Mouse (Mus musculus): ENCODE measurements around the gene Pygb. TPM values are rescaled to one million over a fixed set of nuclear protein-coding genes. Genes with fewer than 3 reads are reported as not detected.

Gene Pygb
- polyA plus RNA-seq, 1 experiment from 2014 or later = 95.6 TPM

DNA sequence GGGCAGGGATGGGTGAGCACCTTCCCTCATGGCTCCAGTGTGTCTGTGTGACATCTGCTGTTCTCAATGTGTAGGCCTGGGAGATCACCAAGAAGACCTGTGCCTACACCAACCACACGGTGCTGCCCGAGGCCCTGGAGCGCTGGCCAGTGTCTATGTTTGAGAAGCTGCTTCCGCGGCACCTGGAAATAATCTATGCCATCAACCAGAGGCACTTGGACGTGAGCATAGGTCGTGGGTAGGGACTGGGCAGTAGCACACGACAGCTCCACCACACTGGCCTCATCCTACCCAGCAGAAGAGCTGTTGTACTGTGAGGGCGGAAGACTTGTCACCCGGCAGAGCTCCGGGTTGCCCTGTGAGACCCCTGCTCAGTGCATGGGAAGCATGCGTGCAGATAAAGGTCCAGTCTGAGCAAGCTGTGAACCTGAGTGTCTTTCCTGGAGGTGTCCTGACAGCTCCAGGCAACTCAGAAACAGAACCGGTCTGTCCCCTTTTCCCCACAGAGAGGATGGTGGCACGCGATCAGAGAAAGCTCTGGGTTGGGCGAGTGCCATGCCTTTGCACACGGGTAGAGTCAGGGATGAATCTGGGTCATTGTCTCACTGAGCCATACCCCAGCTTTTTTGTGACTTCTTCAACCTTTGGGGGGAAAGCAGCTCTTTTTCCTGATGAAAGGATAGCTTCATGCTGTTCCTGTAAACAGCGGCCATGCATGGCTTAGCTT is 30.3 kb downstream of the Pygb start:
- H3K4me3 ChIP-seq (ENCODE audit: low read length) = no peak overlapping the region
- H3K9ac ChIP-seq (replicated peaks; ENCODE audit: low read length) = no peak overlapping the region
- peaks cover 82% of the 10 kb centered on the region for H3K36me3 ChIP-seq (ENCODE audit: insufficient read depth, low read length)
- H3K27me3 ChIP-seq (ENCODE audit: insufficient read depth, low read length) = no peaks in the 10 kb centered on the region
- H3K4me2 ChIP-seq (replicated peaks; ENCODE audit: low read depth, low read length) = no peak overlapping the region
- H3K27ac ChIP-seq (ENCODE audit: low read length) = no peak overlapping the region
- no peaks in the 10 kb centered on the region for H3K9me3 ChIP-seq (ENCODE audit: low read length)
- no peak for ATAC-seq (ENCODE audit: low FRiP score, low TSS enrichment)
- 94% methylated on average over 18 of the region's 18 CpGs for WGBS
- no peaks in the 10 kb centered on the region for H3K4me1 ChIP-seq (ENCODE audit: insufficient read depth, low read length)

DNA sequence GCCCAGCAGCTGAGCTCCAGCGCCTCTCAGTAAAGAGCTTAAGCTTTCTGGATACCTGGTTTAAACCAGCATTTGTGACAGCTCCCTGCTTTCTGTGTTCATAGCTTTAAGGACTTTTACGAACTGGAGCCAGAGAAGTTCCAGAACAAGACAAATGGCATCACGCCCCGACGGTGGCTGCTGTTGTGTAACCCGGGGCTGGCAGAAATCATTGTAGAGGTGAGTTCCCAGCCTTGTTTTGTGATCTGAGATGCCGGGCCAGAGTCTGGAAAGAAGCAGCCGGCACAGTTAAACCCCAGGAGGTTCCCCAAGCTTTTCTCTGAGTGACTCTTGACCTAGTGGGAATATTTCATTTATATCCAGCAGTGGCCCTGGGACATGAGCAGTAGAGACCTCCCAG is 32.2 kb downstream of the Pygb start:
- Histone ChIP-seq H3K9me3 (ENCODE audit: low read length) (no peaks in the 10 kb centered on the region), H3K9ac (replicated peaks; ENCODE audit: low read length) (no peak overlapping the region), H3K27ac (ENCODE audit: low read length) (no peak overlapping the region), H3K4me3 (ENCODE audit: low read length) (no peak overlapping the region), H3K27me3 (ENCODE audit: insufficient read depth, low read length) (no peaks in the 10 kb centered on the region), H3K36me3 (ENCODE audit: insufficient read depth, low read length) (peaks cover 80% of the 10 kb centered on the region), H3K4me1 (ENCODE audit: insufficient read depth, low read length) (no peaks in the 10 kb centered on the region), H3K4me2 (replicated peaks; ENCODE audit: low read depth, low read length) (no peak overlapping the region)
- 80% methylated on average over 8 of the region's 8 CpGs for WGBS
- no peak for ATAC-seq (ENCODE audit: low FRiP score, low TSS enrichment)

DNA sequence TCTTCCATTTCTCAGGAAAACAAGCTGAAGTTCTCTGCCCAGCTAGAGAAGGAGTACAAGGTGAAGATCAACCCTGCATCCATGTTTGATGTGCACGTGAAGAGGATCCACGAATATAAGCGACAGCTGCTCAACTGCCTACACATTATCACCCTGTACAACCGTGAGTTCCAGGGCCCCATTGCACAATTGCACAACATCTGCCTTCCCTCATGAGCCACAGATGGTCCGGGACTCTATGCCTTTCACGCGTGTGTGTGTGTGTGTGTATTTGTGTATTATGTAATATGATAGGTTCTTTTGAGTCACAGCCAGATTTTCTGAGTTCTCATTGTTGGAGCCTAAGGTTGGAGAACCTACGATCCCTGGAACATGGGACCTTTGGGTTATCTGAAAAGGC is 34.2 kb downstream of the Pygb start:
- no peaks in the 10 kb centered on the region for H3K4me1 ChIP-seq (ENCODE audit: insufficient read depth, low read length)

DNA sequence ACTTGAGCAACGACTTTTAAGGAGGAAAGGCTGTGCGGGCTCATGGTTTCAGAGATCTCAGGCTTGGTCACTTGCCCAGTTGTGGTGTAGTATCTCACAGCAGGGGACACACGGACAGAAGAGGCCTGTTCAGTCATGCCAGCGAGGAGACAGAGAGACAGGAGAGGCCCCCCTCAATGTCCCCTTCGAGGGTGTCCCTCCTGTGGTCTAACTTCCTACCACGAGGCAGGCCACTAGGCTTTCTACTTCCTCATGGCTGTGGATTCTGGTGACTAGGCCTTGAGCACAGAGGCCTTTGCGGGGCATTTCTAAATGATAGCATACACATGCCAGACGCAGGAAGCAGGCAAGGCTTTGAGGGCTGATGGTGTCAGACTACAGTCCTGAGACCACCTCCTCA is 36.5 kb downstream of the Pygb start:
- Histone ChIP-seq H3K27ac (ENCODE audit: low read length) (no peak overlapping the region), H3K4me2 (replicated peaks; ENCODE audit: low read depth, low read length) (no peak overlapping the region), H3K9me3 (ENCODE audit: low read length) (no peaks in the 10 kb centered on the region), H3K4me1 (ENCODE audit: insufficient read depth, low read length) (no peaks in the 10 kb centered on the region), H3K4me3 (ENCODE audit: low read length) (no peak overlapping the region), H3K9ac (replicated peaks; ENCODE audit: low read length) (no peak overlapping the region), H3K36me3 (ENCODE audit: insufficient read depth, low read length) (peaks cover 68% of the 10 kb centered on the region), H3K27me3 (ENCODE audit: insufficient read depth, low read length) (no peaks in the 10 kb centered on the region)
- WGBS = 88% methylated on average over 8 of the region's 8 CpGs
- ATAC-seq (ENCODE audit: low FRiP score, low TSS enrichment) = no peak

More for the DNA sequence above, 34.2 kb downstream of the Pygb start:
- peaks cover 77% of the 10 kb centered on the region for H3K36me3 ChIP-seq (ENCODE audit: insufficient read depth, low read length)
- no peak overlapping the region for H3K4me3 ChIP-seq (ENCODE audit: low read length)
- no peaks in the 10 kb centered on the region for H3K9me3 ChIP-seq (ENCODE audit: low read length)
- no peak overlapping the region for H3K27ac ChIP-seq (ENCODE audit: low read length)
- no peak overlapping the region for H3K4me2 ChIP-seq (replicated peaks; ENCODE audit: low read depth, low read length)
- no peak overlapping the region for H3K9ac ChIP-seq (replicated peaks; ENCODE audit: low read length)
- WGBS = 93% methylated on average over 8 of the region's 8 CpGs
- ATAC-seq (ENCODE audit: low FRiP score, low TSS enrichment) = no peak
- no peaks in the 10 kb centered on the region for H3K27me3 ChIP-seq (ENCODE audit: insufficient read depth, low read length)

DNA sequence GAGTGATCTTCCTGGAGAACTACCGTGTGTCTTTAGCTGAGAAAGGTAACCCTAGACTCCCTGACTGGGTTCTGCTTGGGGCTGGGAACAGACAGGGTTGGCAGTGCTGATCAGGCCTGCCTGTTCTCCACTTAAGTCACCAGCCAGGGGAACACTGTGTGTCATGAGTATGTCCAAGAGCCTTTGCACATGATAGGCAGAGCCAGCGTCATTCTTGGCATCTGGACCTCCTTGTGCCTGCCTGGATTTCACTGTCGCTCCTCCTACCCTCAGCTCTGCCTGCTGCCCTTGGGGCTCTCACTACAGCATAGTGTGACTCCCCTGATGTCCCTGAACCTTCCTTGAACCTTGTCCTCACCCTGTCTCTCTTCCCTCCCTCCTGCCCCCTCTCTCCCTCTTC is 39.9 kb downstream of the Pygb start:
- Histone ChIP-seq H3K27ac (ENCODE audit: low read length) (no peak overlapping the region), H3K9ac (replicated peaks; ENCODE audit: low read length) (no peak overlapping the region), H3K4me2 (replicated peaks; ENCODE audit: low read depth, low read length) (no peak overlapping the region), H3K4me3 (ENCODE audit: low read length) (no peak overlapping the region), H3K4me1 (ENCODE audit: insufficient read depth, low read length) (no peaks in the 10 kb centered on the region), H3K36me3 (ENCODE audit: insufficient read depth, low read length) (peaks cover 72% of the 10 kb centered on the region), H3K27me3 (ENCODE audit: insufficient read depth, low read length) (no peaks in the 10 kb centered on the region), H3K9me3 (ENCODE audit: low read length) (no peaks in the 10 kb centered on the region)
- WGBS = 88% methylated on average over 3 of the region's 3 CpGs
- no peak for ATAC-seq (ENCODE audit: low FRiP score, low TSS enrichment)

DNA sequence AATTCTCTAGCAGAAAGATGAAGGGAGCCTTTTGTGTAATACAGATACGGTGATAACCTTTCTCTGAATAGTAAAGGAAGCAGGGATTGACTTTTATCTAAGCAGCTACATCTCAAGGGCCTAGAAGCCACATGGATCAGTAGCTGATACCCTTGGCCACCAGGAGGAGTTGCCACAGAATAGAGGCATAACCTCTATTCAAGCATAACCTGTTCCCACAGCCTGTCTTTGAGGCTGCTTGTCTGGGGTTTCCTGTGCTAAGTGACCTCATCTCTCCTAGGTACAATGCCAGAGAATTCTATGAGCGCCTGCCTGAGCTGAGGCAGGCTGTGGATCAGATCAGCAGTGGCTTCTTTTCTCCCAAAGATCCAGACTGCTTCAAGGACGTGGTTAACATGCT is 41.6 kb downstream of the Pygb start:
- no peak overlapping the region for H3K27ac ChIP-seq (ENCODE audit: low read length)
- no peaks in the 10 kb centered on the region for H3K9me3 ChIP-seq (ENCODE audit: low read length)
- H3K4me3 ChIP-seq (ENCODE audit: low read length) = no peak overlapping the region
- H3K27me3 ChIP-seq (ENCODE audit: insufficient read depth, low read length) = no peaks in the 10 kb centered on the region
- no peak for ATAC-seq (ENCODE audit: low FRiP score, low TSS enrichment)
- H3K4me2 ChIP-seq (replicated peaks; ENCODE audit: low read depth, low read length) = no peak overlapping the region
- no peak overlapping the region for H3K9ac ChIP-seq (replicated peaks; ENCODE audit: low read length)
- 85% methylated on average over 3 of the region's 3 CpGs for WGBS
- peaks cover 78% of the 10 kb centered on the region for H3K36me3 ChIP-seq (ENCODE audit: insufficient read depth, low read length)
- no peaks in the 10 kb centered on the region for H3K4me1 ChIP-seq (ENCODE audit: insufficient read depth, low read length)

DNA sequence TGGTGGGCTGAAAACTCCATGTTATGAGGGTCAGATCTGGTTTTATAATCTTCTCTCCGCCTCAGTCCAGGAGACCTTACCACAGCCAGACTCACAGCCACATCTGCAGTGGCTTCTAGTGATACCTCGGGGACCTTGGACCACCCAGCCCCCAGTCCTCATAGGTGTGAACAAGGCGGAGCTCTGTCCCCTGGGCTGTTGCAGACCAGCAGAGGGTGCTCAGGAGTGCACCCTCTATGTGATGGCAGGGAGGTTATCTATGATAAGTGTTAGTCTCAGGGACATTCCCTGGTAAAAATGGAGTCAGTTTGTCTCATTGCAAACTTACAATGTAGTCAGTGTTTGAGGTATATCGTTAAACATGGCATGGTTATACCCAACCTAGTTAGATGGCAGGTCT is 42.1 kb downstream of the Pygb start:
- peaks cover 76% of the 10 kb centered on the region for H3K36me3 ChIP-seq (ENCODE audit: insufficient read depth, low read length)
- H3K9me3 ChIP-seq (ENCODE audit: low read length) = no peaks in the 10 kb centered on the region
- H3K4me3 ChIP-seq (ENCODE audit: low read length) = no peak overlapping the region
- WGBS = 77% methylated on average over 4 of the region's 4 CpGs
- no peaks in the 10 kb centered on the region for H3K4me1 ChIP-seq (ENCODE audit: insufficient read depth, low read length)
- H3K27me3 ChIP-seq (ENCODE audit: insufficient read depth, low read length) = no peaks in the 10 kb centered on the region
- H3K27ac ChIP-seq (ENCODE audit: low read length) = no peak overlapping the region
- H3K9ac ChIP-seq (replicated peaks; ENCODE audit: low read length) = no peak overlapping the region
- no peak overlapping the region for H3K4me2 ChIP-seq (replicated peaks; ENCODE audit: low read depth, low read length)
- ATAC-seq (ENCODE audit: low FRiP score, low TSS enrichment) = no peak

DNA sequence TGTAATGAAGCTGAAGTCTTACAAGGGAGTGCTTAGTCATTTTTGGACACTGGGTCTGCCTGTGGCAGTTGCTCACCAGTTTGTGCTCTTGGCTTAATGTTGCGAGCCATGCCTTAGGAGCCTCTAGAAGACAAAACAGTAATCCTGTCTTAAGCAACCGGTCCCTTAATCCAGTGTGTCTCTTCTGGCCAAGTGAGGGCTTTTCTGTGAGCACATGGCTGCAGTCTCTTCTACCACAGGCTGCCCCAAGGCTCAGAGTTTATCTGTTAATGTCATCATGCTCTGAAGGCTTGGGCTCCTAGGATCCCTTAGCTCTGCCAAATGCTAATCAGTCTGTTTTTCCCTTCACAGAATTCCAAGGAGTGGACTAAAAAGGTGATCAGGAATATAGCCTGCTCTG is 43.5 kb downstream of the Pygb start:
- Histone ChIP-seq H3K4me2 (replicated peaks; ENCODE audit: low read depth, low read length) (no peak overlapping the region), H3K9me3 (ENCODE audit: low read length) (no peaks in the 10 kb centered on the region), H3K27ac (ENCODE audit: low read length) (no peak overlapping the region), H3K4me1 (ENCODE audit: insufficient read depth, low read length) (no peaks in the 10 kb centered on the region), H3K27me3 (ENCODE audit: insufficient read depth, low read length) (no peaks in the 10 kb centered on the region), H3K4me3 (ENCODE audit: low read length) (no peak overlapping the region), H3K36me3 (ENCODE audit: insufficient read depth, low read length) (peaks cover 65% of the 10 kb centered on the region), H3K9ac (replicated peaks; ENCODE audit: low read length) (no peak overlapping the region)
- WGBS = 89% methylated on average over 2 of the region's 2 CpGs
- no peak for ATAC-seq (ENCODE audit: low FRiP score, low TSS enrichment)

DNA sequence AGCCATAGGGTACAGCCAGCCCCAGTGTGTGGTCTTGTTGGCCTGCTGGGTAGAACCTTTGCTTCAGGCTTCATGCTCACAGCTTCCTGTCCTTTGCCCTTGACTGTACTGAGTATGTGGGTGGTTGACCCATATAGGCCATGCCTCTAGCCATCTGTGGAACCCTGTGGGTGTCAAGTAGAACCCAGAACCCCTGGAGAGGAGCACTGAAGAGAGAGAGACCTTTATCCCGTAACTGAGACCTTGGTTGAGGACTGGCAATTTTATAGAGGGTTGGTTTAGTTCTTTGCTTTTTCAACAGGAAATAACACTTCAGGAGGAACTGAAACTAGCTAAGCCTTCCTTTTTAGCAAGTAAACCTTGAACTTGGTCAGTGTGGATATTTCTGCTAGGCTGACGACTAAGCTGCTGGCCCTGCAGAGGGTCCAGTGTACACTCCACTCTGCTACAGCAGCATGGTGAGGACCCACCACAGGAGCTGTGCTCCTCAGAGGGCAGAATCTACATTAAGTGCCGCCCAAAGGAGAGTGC is 44.4 kb downstream of the Pygb start:
- no peaks in the 10 kb centered on the region for H3K9me3 ChIP-seq (ENCODE audit: low read length)
- H3K4me2 ChIP-seq (replicated peaks; ENCODE audit: low read depth, low read length) = no peak overlapping the region
- ATAC-seq (ENCODE audit: low FRiP score, low TSS enrichment) = no peak
- H3K27ac ChIP-seq (ENCODE audit: low read length) = no peak overlapping the region
- no peaks in the 10 kb centered on the region for H3K4me1 ChIP-seq (ENCODE audit: insufficient read depth, low read length)
- no peaks in the 10 kb centered on the region for H3K27me3 ChIP-seq (ENCODE audit: insufficient read depth, low read length)
- H3K36me3 ChIP-seq (ENCODE audit: insufficient read depth, low read length) = peaks cover 64% of the 10 kb centered on the region
- no peak overlapping the region for H3K9ac ChIP-seq (replicated peaks; ENCODE audit: low read length)
- no peak overlapping the region for H3K4me3 ChIP-seq (ENCODE audit: low read length)
- WGBS = 81% methylated on average over 3 of the region's 3 CpGs

DNA sequence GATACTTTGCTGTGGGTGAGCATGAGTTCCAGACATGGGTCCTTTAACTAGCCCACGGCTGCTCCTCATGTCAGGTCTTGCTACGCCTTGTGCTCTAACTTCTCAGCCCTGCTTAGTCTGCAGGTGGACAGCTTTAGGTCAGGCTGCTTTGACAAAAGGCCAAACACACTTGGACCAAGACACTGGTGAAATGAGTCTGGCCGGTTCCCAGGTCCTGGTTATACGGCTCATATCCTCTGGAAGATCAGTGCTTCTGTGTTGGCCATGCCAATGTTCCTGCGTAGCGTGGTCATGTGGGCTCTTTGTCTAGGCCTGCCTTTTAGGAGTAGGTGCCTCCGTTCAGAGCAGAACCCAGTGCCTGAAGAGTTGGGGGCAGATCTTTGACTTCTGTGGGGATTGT is 45.5 kb downstream of the Pygb start:
- Histone ChIP-seq H3K27ac (ENCODE audit: low read length) (no peak overlapping the region), H3K9me3 (ENCODE audit: low read length) (no peaks in the 10 kb centered on the region), H3K4me2 (replicated peaks; ENCODE audit: low read depth, low read length) (no peak overlapping the region), H3K27me3 (ENCODE audit: insufficient read depth, low read length) (no peaks in the 10 kb centered on the region), H3K9ac (replicated peaks; ENCODE audit: low read length) (no peak overlapping the region), H3K36me3 (ENCODE audit: insufficient read depth, low read length) (peaks cover 66% of the 10 kb centered on the region), H3K4me3 (ENCODE audit: low read length) (no peak overlapping the region), H3K4me1 (ENCODE audit: insufficient read depth, low read length) (no peaks in the 10 kb centered on the region)
- no peak for ATAC-seq (ENCODE audit: low FRiP score, low TSS enrichment)
- WGBS = 89% methylated on average over 7 of the region's 7 CpGs
